Mouse (Mus musculus): ENCODE measurements around the gene Map4k4. TPM values are rescaled to one million over a fixed set of nuclear protein-coding genes. Genes with fewer than 3 reads are reported as not detected.

Map4k4 gene
- polyA plus RNA-seq, 1 experiment from 2014 or later, result 39.5 TPM

DNA sequence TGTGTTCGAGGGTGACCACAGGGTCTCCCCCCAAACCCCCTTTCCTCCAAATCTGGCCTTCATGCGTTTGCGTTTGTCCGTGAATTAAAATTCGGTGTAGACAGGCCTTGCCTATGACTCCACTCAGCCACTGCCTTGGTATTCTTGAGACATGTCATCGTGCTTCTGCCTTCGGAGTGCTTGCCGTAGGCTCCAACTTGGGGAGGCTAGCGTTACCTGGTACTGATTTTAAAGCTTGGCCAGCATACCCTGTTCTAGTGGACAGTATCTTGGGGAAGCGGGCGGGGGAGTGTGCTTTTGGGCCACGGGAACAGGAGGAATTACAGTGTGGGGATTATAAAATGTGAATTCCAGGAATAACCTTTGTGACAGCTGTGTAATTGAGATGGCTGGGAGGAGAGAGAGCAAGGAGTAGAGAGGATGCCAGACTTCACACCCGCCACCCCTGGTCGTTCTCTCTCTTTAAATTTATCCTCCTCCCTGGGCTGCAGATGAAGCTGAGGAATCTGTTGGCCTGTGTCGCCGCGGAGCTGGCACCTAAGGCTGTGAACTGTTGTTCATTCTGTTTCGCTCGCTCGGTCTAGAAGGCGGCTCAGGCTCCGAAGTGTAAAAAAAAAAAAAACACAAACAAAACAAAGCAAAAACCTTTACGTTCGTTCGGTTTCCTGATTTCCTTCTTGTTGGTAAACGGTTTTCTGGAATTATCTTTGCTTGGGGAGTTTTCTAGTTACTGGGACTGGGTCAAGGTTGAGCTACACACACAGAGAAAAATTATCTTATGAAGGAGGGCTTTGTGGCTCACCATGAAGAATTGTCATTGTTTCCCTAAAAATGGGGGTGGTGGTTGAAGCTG is 1.4 kb downstream of the Map4k4 start:
- Histone ChIP-seq H3K36me3 (peaks cover 10% of the 10 kb centered on the region), H3K4me3 (peak overlapping the region; percentile 81), H3K4me1 (peaks cover 49% of the 10 kb centered on the region), H3K9ac (peak overlapping the region; percentile 99), H3K27me3 (no peaks in the 10 kb centered on the region), H3K27ac (peak overlapping the region; percentile 96), H3K4me2 (peak overlapping the region; percentile 60), H3K9me3 (no peaks in the 10 kb centered on the region)
- WGBS, result under 1% methylated on average over 26 of the region's 26 CpGs
- no peak for ATAC-seq (ENCODE audit: borderline replicate concordance, extremely low read depth, low FRiP score, low TSS enrichment)

DNA sequence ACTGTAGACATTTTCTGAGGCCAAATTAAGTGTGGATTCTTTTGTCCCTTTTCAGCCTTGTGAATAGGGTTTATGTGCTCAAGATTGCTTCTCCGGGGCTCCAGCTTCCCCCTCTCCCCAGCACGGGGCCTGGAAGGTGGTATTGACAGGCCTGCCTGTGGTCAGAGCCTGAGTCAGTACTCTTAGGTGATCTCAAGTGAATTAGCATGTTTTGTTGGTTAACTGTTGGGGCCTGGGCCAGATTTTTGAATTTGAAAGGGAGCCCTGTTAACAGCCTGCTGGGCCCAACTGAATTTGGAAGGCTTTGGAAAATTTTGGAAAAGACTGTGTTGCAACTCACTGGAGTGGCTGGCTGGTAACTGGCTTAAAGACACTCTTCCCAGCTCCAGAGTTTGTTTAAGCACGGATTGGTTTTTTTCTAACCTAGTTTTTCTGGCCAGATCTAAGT is 2.0 kb downstream of the Map4k4 start:
- peak overlapping the region; percentile 96 for H3K27ac ChIP-seq
- no peak for ATAC-seq (ENCODE audit: borderline replicate concordance, extremely low read depth, low FRiP score, low TSS enrichment)
- peak overlapping the region; percentile 99 for H3K9ac ChIP-seq
- H3K27me3 ChIP-seq, result no peaks in the 10 kb centered on the region
- H3K4me1 ChIP-seq, result peaks cover 54% of the 10 kb centered on the region
- H3K9me3 ChIP-seq, result no peaks in the 10 kb centered on the region
- H3K4me2 ChIP-seq, result peak overlapping the region; percentile 60
- peak overlapping the region; percentile 81 for H3K4me3 ChIP-seq
- peaks cover 10% of the 10 kb centered on the region for H3K36me3 ChIP-seq
- 0% methylated on average over 3 of the region's 3 CpGs for WGBS

- H3K9me3 ChIP-seq, result no peaks in the 10 kb centered on the region
- peak overlapping the region; percentile 16 for H3K4me2 ChIP-seq
Measured at GRCm38 (mm10) chr1:39904720-39905119, 4.0 kb downstream of the Map4k4 start.

DNA sequence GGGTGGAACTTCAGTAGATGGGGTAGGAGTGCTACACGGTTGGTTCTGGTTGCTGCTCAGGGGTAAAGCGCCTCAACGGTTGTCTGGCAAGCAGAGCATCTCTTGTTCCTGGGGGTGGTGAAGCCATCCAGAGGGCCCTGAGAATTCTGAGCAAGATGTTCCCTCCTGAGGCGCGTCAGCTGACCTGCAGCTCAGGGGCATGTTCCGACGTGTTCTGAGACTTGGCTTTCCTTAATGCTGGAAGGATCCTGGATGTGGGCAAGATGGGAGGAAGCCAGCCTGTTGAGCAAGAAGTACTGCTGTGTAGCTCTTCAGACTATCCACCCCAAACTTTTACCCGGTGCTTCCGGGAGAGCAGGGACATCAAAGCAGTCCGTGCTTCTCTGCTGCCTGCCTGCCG is 6.2 kb downstream of the Map4k4 start:
- no peak for ATAC-seq (ENCODE audit: borderline replicate concordance, extremely low read depth, low FRiP score, low TSS enrichment)
- Histone ChIP-seq H3K4me1 (peaks cover 68% of the 10 kb centered on the region), H3K27ac (no peak overlapping the region), H3K36me3 (peaks cover 16% of the 10 kb centered on the region), H3K9me3 (no peaks in the 10 kb centered on the region), H3K27me3 (no peaks in the 10 kb centered on the region), H3K9ac (no peak overlapping the region), H3K4me2 (peak overlapping the region; percentile 37), H3K4me3 (no peak overlapping the region)
- 41% methylated on average over 11 of the region's 11 CpGs for WGBS

More at GRCm38 (mm10) chr1:39904720-39905119, 4.0 kb downstream of the Map4k4 start:
- WGBS, result 79% methylated on average over 3 of the region's 3 CpGs
- Histone ChIP-seq H3K4me3 (no peak overlapping the region), H3K36me3 (peaks cover 10% of the 10 kb centered on the region), H3K27me3 (no peaks in the 10 kb centered on the region), H3K27ac (no peak overlapping the region), H3K9ac (no peak overlapping the region), H3K4me1 (peaks cover 64% of the 10 kb centered on the region)
- ATAC-seq (ENCODE audit: borderline replicate concordance, extremely low read depth, low FRiP score, low TSS enrichment), result no peak

- H3K36me3 ChIP-seq, result peaks cover 20% of the 10 kb centered on the region
- no peak overlapping the region for H3K27ac ChIP-seq
- no peaks in the 10 kb centered on the region for H3K27me3 ChIP-seq
- H3K9ac ChIP-seq, result no peak overlapping the region
- no peak overlapping the region for H3K4me2 ChIP-seq
- no peak for ATAC-seq (ENCODE audit: borderline replicate concordance, extremely low read depth, low FRiP score, low TSS enrichment)
- peaks cover 55% of the 10 kb centered on the region for H3K4me1 ChIP-seq
- no peaks in the 10 kb centered on the region for H3K9me3 ChIP-seq
- WGBS, result 89% methylated on average over 2 of the region's 2 CpGs
- H3K4me3 ChIP-seq, result no peak overlapping the region
Measured at GRCm38 (mm10) chr1:39908976-39909375, 8.3 kb downstream of the Map4k4 start.

DNA sequence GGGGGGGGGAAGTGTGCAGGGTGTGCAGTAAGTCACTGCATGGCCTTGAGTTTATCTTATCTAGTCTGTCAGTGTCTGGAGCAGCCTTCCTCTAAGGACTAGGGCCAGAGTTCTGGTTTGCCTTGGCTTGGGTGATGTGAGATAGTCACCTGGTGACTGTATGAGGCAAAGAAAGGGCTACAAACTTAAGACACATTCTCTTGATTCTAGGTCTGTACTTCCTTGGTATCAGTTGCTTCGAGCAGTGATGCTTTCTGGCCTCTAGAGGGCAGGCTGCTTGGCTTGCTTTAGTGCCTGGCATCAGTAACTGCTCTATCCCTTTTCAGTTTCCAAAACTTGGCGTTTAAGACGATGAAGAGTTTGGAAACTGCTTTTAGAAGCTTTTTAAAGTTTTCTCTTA is 10.7 kb downstream of the Map4k4 start:
- Histone ChIP-seq H3K27ac (no peak overlapping the region), H3K9ac (no peak overlapping the region), H3K4me1 (peaks cover 33% of the 10 kb centered on the region), H3K27me3 (no peaks in the 10 kb centered on the region), H3K36me3 (peaks cover 25% of the 10 kb centered on the region), H3K4me3 (no peak overlapping the region), H3K9me3 (no peaks in the 10 kb centered on the region), H3K4me2 (no peak overlapping the region)
- ATAC-seq (ENCODE audit: borderline replicate concordance, extremely low read depth, low FRiP score, low TSS enrichment), result no peak
- WGBS, result 42% methylated on average over 3 of the region's 3 CpGs

DNA sequence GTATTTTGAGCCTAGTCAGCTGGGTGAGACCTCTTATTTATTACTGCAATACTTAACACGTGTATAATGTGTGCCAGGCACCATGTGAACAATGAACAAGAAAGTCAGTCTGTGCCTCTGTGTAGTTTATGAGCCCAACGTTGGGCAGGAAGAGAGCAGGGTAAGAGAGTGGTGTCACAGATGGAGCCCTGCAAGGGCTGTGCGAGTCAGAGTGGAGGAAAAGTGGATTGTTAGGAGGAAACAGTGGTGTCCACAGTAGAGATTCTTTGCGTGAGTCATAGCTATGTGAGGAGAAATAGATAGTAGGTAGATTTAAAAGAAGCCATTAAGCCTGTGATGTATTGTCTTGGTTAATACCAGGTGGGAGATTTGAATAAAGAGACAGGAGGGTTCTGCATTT is 12.5 kb downstream of the Map4k4 start:
- Histone ChIP-seq H3K4me3 (no peak overlapping the region), H3K4me2 (no peak overlapping the region), H3K9me3 (no peaks in the 10 kb centered on the region), H3K4me1 (peaks cover 23% of the 10 kb centered on the region), H3K27ac (no peak overlapping the region), H3K36me3 (peaks cover 25% of the 10 kb centered on the region), H3K27me3 (no peaks in the 10 kb centered on the region), H3K9ac (no peak overlapping the region)
- WGBS, result 69% methylated on average over 4 of the region's 4 CpGs
- ATAC-seq (ENCODE audit: borderline replicate concordance, extremely low read depth, low FRiP score, low TSS enrichment), result no peak

- Histone ChIP-seq H3K4me3 (no peak overlapping the region), H3K27ac (no peak overlapping the region), H3K4me2 (no peak overlapping the region), H3K9ac (no peak overlapping the region), H3K27me3 (no peaks in the 10 kb centered on the region), H3K4me1 (peaks cover 27% of the 10 kb centered on the region), H3K36me3 (peaks cover 19% of the 10 kb centered on the region), H3K9me3 (no peaks in the 10 kb centered on the region)
- 83% methylated on average over 4 of the region's 4 CpGs for WGBS
- no peak for ATAC-seq (ENCODE audit: borderline replicate concordance, extremely low read depth, low FRiP score, low TSS enrichment)
Measured at GRCm38 (mm10) chr1:39916144-39916543, 15.4 kb downstream of the Map4k4 start.

- ATAC-seq (ENCODE audit: borderline replicate concordance, extremely low read depth, low FRiP score, low TSS enrichment), result no peak
- no peak overlapping the region for H3K4me2 ChIP-seq
- 72% methylated on average over 13 of the region's 13 CpGs for WGBS
Measured at GRCm38 (mm10) chr1:39917855-39918516, 17.3 kb downstream of the Map4k4 start.

DNA sequence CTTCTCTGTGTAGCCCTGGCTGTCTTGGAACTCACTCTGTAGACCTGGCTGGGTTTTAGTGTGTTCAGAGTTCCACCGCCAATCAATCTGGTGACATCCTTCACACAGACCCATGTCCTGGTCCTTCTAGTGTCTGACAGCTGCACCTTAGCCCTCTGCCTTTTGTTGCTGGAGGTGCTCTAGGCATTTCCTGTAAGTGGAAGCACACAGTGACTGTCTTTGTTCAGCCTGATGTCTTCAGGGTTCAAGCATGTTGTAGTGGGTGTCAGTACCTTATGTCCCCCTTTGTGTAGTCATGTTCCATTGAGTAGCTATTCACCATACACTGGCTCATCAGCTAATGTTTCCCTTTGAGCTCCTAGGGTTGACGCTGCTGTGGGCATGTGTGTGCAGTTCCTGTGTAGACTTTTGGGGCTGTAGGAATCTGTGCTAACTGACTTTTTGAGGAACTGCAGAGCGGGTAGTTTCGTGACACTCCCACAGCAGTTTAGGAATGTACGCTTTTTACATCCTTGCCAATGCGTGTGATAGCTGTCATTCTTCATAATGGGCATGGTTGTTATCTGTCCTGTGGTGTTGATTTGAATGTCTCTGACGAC is 17.9 kb downstream of the Map4k4 start:
- WGBS, result 64% methylated on average over 7 of the region's 7 CpGs
- H3K4me1 ChIP-seq, result peaks cover 48% of the 10 kb centered on the region
- H3K27ac ChIP-seq, result no peak overlapping the region
- H3K4me2 ChIP-seq, result no peak overlapping the region
- no peaks in the 10 kb centered on the region for H3K9me3 ChIP-seq
- ATAC-seq (ENCODE audit: borderline replicate concordance, extremely low read depth, low FRiP score, low TSS enrichment), result no peak
- H3K27me3 ChIP-seq, result no peaks in the 10 kb centered on the region
- no peak overlapping the region for H3K4me3 ChIP-seq
- H3K9ac ChIP-seq, result no peak overlapping the region
- H3K36me3 ChIP-seq, result peaks cover 11% of the 10 kb centered on the region

More at GRCm38 (mm10) chr1:39917855-39918516, 17.3 kb downstream of the Map4k4 start:
- H3K9me3 ChIP-seq, result no peaks in the 10 kb centered on the region
- peaks cover 42% of the 10 kb centered on the region for H3K4me1 ChIP-seq
- H3K27me3 ChIP-seq, result no peaks in the 10 kb centered on the region
- H3K27ac ChIP-seq, result no peak overlapping the region
- H3K4me3 ChIP-seq, result no peak overlapping the region
- H3K9ac ChIP-seq, result no peak overlapping the region
- peaks cover 11% of the 10 kb centered on the region for H3K36me3 ChIP-seq

DNA sequence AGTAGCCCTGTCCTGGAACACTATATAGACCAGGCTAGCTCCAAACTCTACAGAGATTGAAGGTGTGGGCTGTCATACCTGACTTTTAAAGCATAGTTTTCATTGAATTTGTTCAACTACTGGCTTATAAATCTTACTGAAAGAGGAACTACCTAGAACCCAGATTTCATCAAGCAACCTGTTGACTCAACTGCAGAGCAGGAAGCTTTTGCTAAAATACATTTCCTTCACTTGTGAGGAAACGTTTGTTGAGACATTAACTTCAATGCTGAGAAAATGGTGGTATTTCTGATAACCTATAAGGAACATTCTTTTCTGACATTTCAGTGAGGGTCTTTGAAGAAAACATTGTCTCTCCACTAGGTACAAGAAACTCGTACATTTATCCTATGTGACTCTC is 19.9 kb downstream of the Map4k4 start:
- WGBS, result 52% methylated on average over 2 of the region's 2 CpGs
- Histone ChIP-seq H3K27ac (no peak overlapping the region), H3K27me3 (no peaks in the 10 kb centered on the region), H3K36me3 (peaks cover 7% of the 10 kb centered on the region), H3K4me2 (no peak overlapping the region), H3K9ac (no peak overlapping the region), H3K4me3 (no peak overlapping the region), H3K9me3 (no peaks in the 10 kb centered on the region), H3K4me1 (peaks cover 67% of the 10 kb centered on the region)
- ATAC-seq (ENCODE audit: borderline replicate concordance, extremely low read depth, low FRiP score, low TSS enrichment), result no peak

- H3K9ac ChIP-seq, result no peak overlapping the region
- H3K4me3 ChIP-seq, result no peak overlapping the region
- WGBS, result 76% methylated on average over 3 of the region's 3 CpGs
- H3K4me2 ChIP-seq, result no peak overlapping the region
- H3K4me1 ChIP-seq, result peaks cover 75% of the 10 kb centered on the region
- H3K9me3 ChIP-seq, result no peaks in the 10 kb centered on the region
- ATAC-seq (ENCODE audit: borderline replicate concordance, extremely low read depth, low FRiP score, low TSS enrichment), result no peak
- no peak overlapping the region for H3K27ac ChIP-seq
- no peaks in the 10 kb centered on the region for H3K27me3 ChIP-seq
- peaks cover 5% of the 10 kb centered on the region; the same call in 1 of the 2 replicates for H3K36me3 ChIP-seq
Measured at GRCm38 (mm10) chr1:39921996-39922395, 21.3 kb downstream of the Map4k4 start.

Data from lung, embryonic 15.5 days (tissue).